Mouse (Mus musculus): Measurements from ENCODE around the gene Dppa3. TPM values are rescaled to one million over a fixed set of nuclear protein-coding genes. Genes with fewer than 3 reads are reported as not detected.

Gene Dppa3
- polyA plus RNA-seq, 1 experiment from 2014 or later = not detected

DNA sequence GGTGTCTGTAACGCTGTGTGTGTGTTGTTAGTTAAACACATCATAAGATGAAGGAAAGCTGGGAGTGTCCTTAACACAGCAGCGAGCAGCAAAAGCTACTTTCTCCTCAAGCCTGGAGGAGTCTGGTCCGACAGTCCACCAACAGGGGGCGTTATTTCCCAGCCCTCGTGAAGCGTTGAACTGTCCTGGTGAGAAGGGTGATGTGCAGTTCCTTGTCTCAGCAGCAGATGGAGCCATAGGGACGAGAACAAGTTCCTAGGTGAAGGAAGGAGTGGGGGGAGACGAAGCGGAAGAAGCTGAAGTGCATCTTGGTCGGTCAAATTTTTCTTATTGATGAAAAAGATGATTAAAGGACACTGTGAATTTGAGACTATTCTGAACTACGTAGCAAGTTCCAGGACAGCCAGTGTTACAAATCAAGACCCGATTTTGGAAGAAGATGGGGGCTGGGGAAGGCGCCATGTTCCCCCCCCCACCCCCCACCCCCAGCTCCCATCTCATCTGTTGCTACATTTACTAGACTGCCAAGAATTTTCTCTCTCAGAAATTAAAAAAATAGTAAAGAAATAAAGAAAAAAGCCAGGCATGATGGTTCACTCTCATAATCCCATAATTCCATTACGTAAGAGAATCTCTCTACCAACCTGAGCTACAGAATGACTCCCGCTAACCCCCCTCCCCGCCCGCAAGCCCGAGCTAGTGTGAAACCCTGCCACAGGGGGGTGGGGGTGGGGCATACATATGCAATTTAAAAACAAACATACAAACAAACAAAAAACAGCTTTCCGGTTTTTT is 43.4 kb downstream of the Dppa3 start:
- peak; percentile 93 for ATAC-seq
- Histone ChIP-seq H3K9me3 (replicated peaks; ENCODE audit: control insufficient read depth, low read length, poor library complexity, severe bottlenecking) (no peaks in the 10 kb centered on the region), H3K4me3 (ENCODE audit: low read depth, low read length) (peak overlapping the region; percentile 45), H3K9ac (ENCODE audit: low read depth, low read length) (peak overlapping the region; percentile 49), H3K4me2 (ENCODE audit: low read length) (peak overlapping the region; percentile 66), H3K27ac (ENCODE audit: low read length) (peak overlapping the region; percentile 68), H3K4me1 (ENCODE audit: control insufficient read depth, insufficient read depth, low read length) (peaks cover 4% of the 10 kb centered on the region), H3K36me3 (ENCODE audit: control insufficient read depth, insufficient read depth, low read length) (no peaks in the 10 kb centered on the region), H3K27me3 (ENCODE audit: control insufficient read depth, insufficient read depth, low read depth, low read length) (no peaks in the 10 kb centered on the region)
- WGBS = 3% methylated on average over 19 of the region's 19 CpGs

DNA sequence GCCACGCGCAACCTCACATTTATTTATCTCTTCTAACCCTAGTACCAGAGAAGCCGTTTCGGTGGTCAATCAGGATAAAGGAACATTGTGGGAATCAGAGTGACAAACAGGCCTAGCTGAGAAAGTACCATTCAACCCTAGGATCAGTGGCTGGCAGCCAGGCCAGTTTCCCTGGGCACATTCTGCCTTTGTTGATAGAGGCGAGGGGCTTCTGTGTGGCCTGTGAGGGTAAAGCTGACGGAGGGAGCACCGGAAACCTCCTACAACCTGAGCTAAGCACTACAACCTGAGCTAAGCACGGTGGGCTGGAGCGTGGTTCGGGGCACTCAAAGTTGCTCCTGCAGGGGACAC is 44.0 kb downstream of the Dppa3 start:
- H3K4me2 ChIP-seq (ENCODE audit: low read length) = peak overlapping the region; percentile 66
- ATAC-seq = peak; percentile 54
- peak overlapping the region; percentile 68 for H3K27ac ChIP-seq (ENCODE audit: low read length)
- H3K9ac ChIP-seq (ENCODE audit: low read depth, low read length) = peak overlapping the region; percentile 49
- H3K4me3 ChIP-seq (ENCODE audit: low read depth, low read length) = peak overlapping the region; percentile 45
- no peaks in the 10 kb centered on the region for H3K36me3 ChIP-seq (ENCODE audit: control insufficient read depth, insufficient read depth, low read length)
- WGBS = 18% methylated on average over 10 of the region's 10 CpGs
- no peaks in the 10 kb centered on the region for H3K9me3 ChIP-seq (replicated peaks; ENCODE audit: control insufficient read depth, low read length, poor library complexity, severe bottlenecking)
- no peaks in the 10 kb centered on the region for H3K27me3 ChIP-seq (ENCODE audit: control insufficient read depth, insufficient read depth, low read depth, low read length)
- peaks cover 4% of the 10 kb centered on the region for H3K4me1 ChIP-seq (ENCODE audit: control insufficient read depth, insufficient read depth, low read length)

- H3K9ac ChIP-seq (ENCODE audit: low read depth, low read length) = no peak overlapping the region
- 91% methylated on average over 4 of the region's 4 CpGs for whole genome bisulfite sequencing
- no peak overlapping the region for H3K27ac ChIP-seq (ENCODE audit: low read length)
- H3K36me3 ChIP-seq (ENCODE audit: control insufficient read depth, insufficient read depth, low read length) = no peaks in the 10 kb centered on the region
- no peak overlapping the region for H3K4me3 ChIP-seq (ENCODE audit: low read depth, low read length)
- H3K4me2 ChIP-seq (ENCODE audit: low read length) = no peak overlapping the region
- ATAC-seq = no peak
- no peaks in the 10 kb centered on the region for H3K27me3 ChIP-seq (ENCODE audit: control insufficient read depth, insufficient read depth, low read depth, low read length)
- H3K4me1 ChIP-seq (ENCODE audit: control insufficient read depth, insufficient read depth, low read length) = peaks cover 4% of the 10 kb centered on the region
- H3K9me3 ChIP-seq (replicated peaks; ENCODE audit: control insufficient read depth, low read length, poor library complexity, severe bottlenecking) = no peaks in the 10 kb centered on the region
Observed at GRCm38 (mm10) chr6:122670841-122671240, 44.6 kb downstream of the Dppa3 start.

DNA sequence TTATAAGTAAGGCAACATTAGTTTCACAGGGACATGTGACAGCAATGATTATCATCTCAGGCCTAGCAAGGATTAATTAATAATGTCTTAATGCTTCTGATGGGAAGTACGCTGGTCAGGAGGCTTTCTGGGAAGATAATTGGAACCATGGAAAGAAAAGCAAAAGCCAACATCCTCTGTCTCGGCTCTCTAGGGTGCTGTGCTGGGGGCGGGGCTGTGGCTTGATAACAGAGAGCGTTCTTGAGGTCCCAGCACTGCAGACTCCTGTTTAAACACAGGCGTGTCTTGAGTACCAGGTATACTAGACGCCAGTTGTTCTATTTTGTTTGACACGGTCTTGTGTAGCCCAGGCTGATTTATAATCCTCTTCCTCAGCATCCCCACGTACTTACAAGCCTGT is 46.5 kb downstream of the Dppa3 start:
- 55% methylated on average over 8 of the region's 8 CpGs for WGBS
- no peak overlapping the region for H3K4me3 ChIP-seq (ENCODE audit: low read depth, low read length)
- ATAC-seq = no peak
- H3K27me3 ChIP-seq (ENCODE audit: control insufficient read depth, insufficient read depth, low read depth, low read length) = no peaks in the 10 kb centered on the region
- no peak overlapping the region for H3K9ac ChIP-seq (ENCODE audit: low read depth, low read length)
- no peak overlapping the region for H3K27ac ChIP-seq (ENCODE audit: low read length)
- H3K4me2 ChIP-seq (ENCODE audit: low read length) = no peak overlapping the region
- H3K36me3 ChIP-seq (ENCODE audit: control insufficient read depth, insufficient read depth, low read length) = no peaks in the 10 kb centered on the region
- H3K4me1 ChIP-seq (ENCODE audit: control insufficient read depth, insufficient read depth, low read length) = peaks cover 4% of the 10 kb centered on the region
- H3K9me3 ChIP-seq (replicated peaks; ENCODE audit: control insufficient read depth, low read length, poor library complexity, severe bottlenecking) = no peaks in the 10 kb centered on the region

Other genes starting within 250 kb of the Dppa3 start
- gene Rimklb, start 127.6 kb upstream of the Dppa3 start, polyA plus RNA-seq (2015; fragmentation: Nextera tagmentation; extraction: Ambion mirVana) = 112 and 128 TPM in 2 replicates
- gene Mfap5, start 120.6 kb upstream of the Dppa3 start, polyA plus RNA-seq (2015; fragmentation: Nextera tagmentation; extraction: Ambion mirVana) = 3.6 and 4.1 TPM in 2 replicates
- 0.24 and 0.31 TPM in 2 replicates for gene Aicda, start 72.6 kb upstream of the Dppa3 start, polyA plus RNA-seq (2015; fragmentation: Nextera tagmentation; extraction: Ambion mirVana)
- gene Apobec1, start 24.0 kb upstream of the Dppa3 start, polyA plus RNA-seq (2015; fragmentation: Nextera tagmentation; extraction: Ambion mirVana) = 0.66 and 1.7 TPM in 2 replicates
- gene Gdf3, start 16.3 kb upstream of the Dppa3 start, polyA plus RNA-seq (2015; fragmentation: Nextera tagmentation; extraction: Ambion mirVana) = 0.09 TPM in 1 of 2 replicates, not detected in the other
- not detected in 2 replicates for gene Nanog, start 81.1 kb downstream of the Dppa3 start, polyA plus RNA-seq (2015; fragmentation: Nextera tagmentation; extraction: Ambion mirVana)
- gene Slc2a3, start 175.2 kb downstream of the Dppa3 start, polyA plus RNA-seq (2015; fragmentation: Nextera tagmentation; extraction: Ambion mirVana) = 44.3 and 52.5 TPM in 2 replicates
- gene Foxj2, start 193.5 kb downstream of the Dppa3 start, polyA plus RNA-seq (2015; fragmentation: Nextera tagmentation; extraction: Ambion mirVana) = 8.4 and 9.4 TPM in 2 replicates
- 1.1 and 1.4 TPM in 2 replicates for gene C3ar1, start 229.8 kb downstream of the Dppa3 start, polyA plus RNA-seq (2015; fragmentation: Nextera tagmentation; extraction: Ambion mirVana)
- 162 and 177 TPM in 2 replicates for gene Necap1, start 248.1 kb downstream of the Dppa3 start, polyA plus RNA-seq (2015; fragmentation: Nextera tagmentation; extraction: Ambion mirVana)

Data from midbrain, embryonic 16.5 days (tissue).